Mouse (Mus musculus): Measurements from ENCODE around the gene Chid1. TPM values are rescaled to one million over a fixed set of nuclear protein-coding genes. Genes with fewer than 3 reads are reported as not detected.

Chid1 gene
- polyA plus RNA-seq, 1 experiment from 2014 or later, result 25.0 TPM

GRCm38 (mm10) chr7:141566587-141566986 lies 26.9 kb upstream of the Chid1 start:
- Histone ChIP-seq H3K36me3 (ENCODE audit: inconsistent target) (peaks cover 6% of the 10 kb centered on the region; the same call in 1 of the 2 replicates), H3K79me2 (ENCODE audit: inconsistent target) (peaks cover 93% of the 10 kb centered on the region), H3K27ac (no peak overlapping the region), H3K4me3 (ENCODE audit: inconsistent target) (no peak overlapping the region)
- WGBS (ENCODE audit: missing documents), result 99% methylated on average over 7 of the region's 7 CpGs

- H3K36me3 ChIP-seq (ENCODE audit: inconsistent target), result peaks cover 6% of the 10 kb centered on the region; the same call in 1 of the 2 replicates
- WGBS (ENCODE audit: missing documents), result 93% methylated on average over 7 of the region's 7 CpGs
- H3K79me2 ChIP-seq (ENCODE audit: inconsistent target), result peaks cover 73% of the 10 kb centered on the region
- no peak overlapping the region for H3K4me3 ChIP-seq (ENCODE audit: inconsistent target)
- no peak overlapping the region for H3K27ac ChIP-seq
Observed at GRCm38 (mm10) chr7:141564561-141564960, 24.9 kb upstream of the Chid1 start.

- Histone ChIP-seq H3K4me3 (ENCODE audit: inconsistent target) (peak overlapping the region; percentile 92), H3K36me3 (ENCODE audit: inconsistent target) (peaks cover 6% of the 10 kb centered on the region; the same call in 1 of the 2 replicates), H3K27ac (peak overlapping the region; percentile 60), H3K79me2 (ENCODE audit: inconsistent target) (peaks cover 56% of the 10 kb centered on the region)
- 16% methylated on average over 21 of the region's 21 CpGs for WGBS (ENCODE audit: missing documents)
Observed at GRCm38 (mm10) chr7:141562852-141563427, 23.3 kb upstream of the Chid1 start.

- H3K36me3 ChIP-seq (ENCODE audit: inconsistent target), result peaks cover 6% of the 10 kb centered on the region; the same call in 1 of the 2 replicates
- H3K4me3 ChIP-seq (ENCODE audit: inconsistent target), result peak overlapping the region; percentile 92
- WGBS (ENCODE audit: missing documents), result 0% methylated on average over 30 of the region's 33 CpGs
- peak overlapping the region; percentile 60 for H3K27ac ChIP-seq
- H3K79me2 ChIP-seq (ENCODE audit: inconsistent target), result peaks cover 51% of the 10 kb centered on the region
Observed at GRCm38 (mm10) chr7:141562421-141562851, 22.8 kb upstream of the Chid1 start.

- H3K4me3 ChIP-seq (ENCODE audit: inconsistent target), result peak within 1 kb of the TSS; percentile 92
- H3K79me2 ChIP-seq (ENCODE audit: inconsistent target), result peaks cover 45% of the 10 kb centered on the region
- WGBS (ENCODE audit: missing documents), result 1% methylated on average over 69 of the region's 72 CpGs
- peaks cover 6% of the 10 kb centered on the region; the same call in 1 of the 2 replicates for H3K36me3 ChIP-seq (ENCODE audit: inconsistent target)
- H3K27ac ChIP-seq, result peak within 1 kb of the TSS; percentile 91
Observed at GRCm38 (mm10) chr7:141561682-141562391, 22.2 kb upstream of the Chid1 start, which contains the start of gene Ap2a2. Gene Ap2a2 (plus strand): TSS chr7:141562173.

GRCm38 (mm10) chr7:141560471-141560870 lies 20.8 kb upstream of the Chid1 start:
- 17% methylated on average over 4 of the region's 4 CpGs for WGBS (ENCODE audit: missing documents)
- H3K27ac ChIP-seq, result peak overlapping the region; percentile 91
- H3K4me3 ChIP-seq (ENCODE audit: inconsistent target), result no peak overlapping the region
- H3K79me2 ChIP-seq (ENCODE audit: inconsistent target), result peaks cover 32% of the 10 kb centered on the region
- H3K36me3 ChIP-seq (ENCODE audit: inconsistent target), result no peaks in the 10 kb centered on the region

- Histone ChIP-seq H3K36me3 (ENCODE audit: inconsistent target) (no peaks in the 10 kb centered on the region), H3K79me2 (ENCODE audit: inconsistent target) (peaks cover 25% of the 10 kb centered on the region), H3K4me3 (ENCODE audit: inconsistent target) (no peak overlapping the region), H3K27ac (peak overlapping the region; percentile 91)
- WGBS (ENCODE audit: missing documents), result 66% methylated on average over 2 of the region's 2 CpGs
Observed at GRCm38 (mm10) chr7:141559726-141560325, 20.2 kb upstream of the Chid1 start.

GRCm38 (mm10) chr7:141558946-141559345 lies 19.3 kb upstream of the Chid1 start:
- peak overlapping the region; percentile 91 for H3K27ac ChIP-seq
- no peak overlapping the region for H3K4me3 ChIP-seq (ENCODE audit: inconsistent target)
- no peaks in the 10 kb centered on the region for H3K36me3 ChIP-seq (ENCODE audit: inconsistent target)
- H3K79me2 ChIP-seq (ENCODE audit: inconsistent target), result peaks cover 16% of the 10 kb centered on the region

- Histone ChIP-seq H3K27ac (peak overlapping the region; percentile 91), H3K36me3 (ENCODE audit: inconsistent target) (no peaks in the 10 kb centered on the region), H3K4me3 (ENCODE audit: inconsistent target) (no peak overlapping the region), H3K79me2 (ENCODE audit: inconsistent target) (peaks cover 10% of the 10 kb centered on the region)
- WGBS (ENCODE audit: missing documents), result 11% methylated on average over 4 of the region's 4 CpGs
Observed at GRCm38 (mm10) chr7:141558329-141558776, 18.7 kb upstream of the Chid1 start.

GRCm38 (mm10) chr7:141550464-141550863 lies 10.8 kb upstream of the Chid1 start:
- H3K79me2 ChIP-seq (ENCODE audit: inconsistent target), result no peaks in the 10 kb centered on the region
- no peak overlapping the region for H3K4me3 ChIP-seq (ENCODE audit: inconsistent target)
- H3K36me3 ChIP-seq (ENCODE audit: inconsistent target), result no peaks in the 10 kb centered on the region
- 39% methylated on average over 2 of the region's 2 CpGs for WGBS (ENCODE audit: missing documents)
- peak overlapping the region; percentile 66 for H3K27ac ChIP-seq

GRCm38 (mm10) chr7:141549432-141550061 lies 9.9 kb upstream of the Chid1 start:
- Histone ChIP-seq H3K36me3 (ENCODE audit: inconsistent target) (no peaks in the 10 kb centered on the region), H3K27ac (peak overlapping the region; percentile 66), H3K79me2 (ENCODE audit: inconsistent target) (no peaks in the 10 kb centered on the region), H3K4me3 (ENCODE audit: inconsistent target) (no peak overlapping the region)
- 65% methylated on average over 3 of the region's 3 CpGs for WGBS (ENCODE audit: missing documents)

GRCm38 (mm10) chr7:141544654-141545053 lies 5.0 kb upstream of the Chid1 start:
- Histone ChIP-seq H3K4me3 (ENCODE audit: inconsistent target) (no peak overlapping the region), H3K36me3 (ENCODE audit: inconsistent target) (no peaks in the 10 kb centered on the region), H3K27ac (no peak overlapping the region), H3K79me2 (ENCODE audit: inconsistent target) (no peaks in the 10 kb centered on the region)
- 98% methylated on average over 4 of the region's 4 CpGs for WGBS (ENCODE audit: missing documents)

GRCm38 (mm10) chr7:141542588-141542987 lies 2.9 kb upstream of the Chid1 start:
- 100% methylated on average over 2 of the region's 2 CpGs for WGBS (ENCODE audit: missing documents)
- H3K27ac ChIP-seq, result no peak overlapping the region
- H3K79me2 ChIP-seq (ENCODE audit: inconsistent target), result peaks cover 20% of the 10 kb centered on the region
- no peak overlapping the region for H3K4me3 ChIP-seq (ENCODE audit: inconsistent target)
- H3K36me3 ChIP-seq (ENCODE audit: inconsistent target), result no peaks in the 10 kb centered on the region

GRCm38 (mm10) chr7:141541681-141542080 lies 2.0 kb upstream of the Chid1 start:
- Histone ChIP-seq H3K79me2 (ENCODE audit: inconsistent target) (peaks cover 27% of the 10 kb centered on the region), H3K36me3 (ENCODE audit: inconsistent target) (no peaks in the 10 kb centered on the region), H3K27ac (peak overlapping the region; percentile 98), H3K4me3 (ENCODE audit: inconsistent target) (no peak overlapping the region)
- 97% methylated on average over 4 of the region's 4 CpGs for WGBS (ENCODE audit: missing documents)

All from macrophage (primary cell).